Mouse (Mus musculus) heart, postnatal 0 days (tissue): ENCODE data around the gene Ctu2. TPM values are rescaled to one million over a fixed set of nuclear protein-coding genes. Genes with fewer than 3 reads are reported as not detected.

Experiments used
- ATAC-seq: fragments of 200-750 bp; cut with Nextera tagmentation; 2 replicates; pipeline ENCODE4 v1.8.0; 2017; ENCODE audit warnings: low read depth, moderate number of reproducible peaks, moderate library complexity; ENCODE audit not compliant: insufficient read depth
- DNase-seq: peaks from one replicate; pipeline ENCODE4 v3.0.0-alpha.2; 2016; ENCODE audit warnings: low spot score
- H3K27ac ChIP-seq: fragments of 300-500 bp; sonication (generic); 2 replicates; pipeline ENCODE4 v1.5.1; 2014; ENCODE audit warnings: low read depth, mild to moderate bottlenecking
- H3K27me3 ChIP-seq: fragments of 300-500 bp; sonication (generic); 2 replicates; pipeline ENCODE4 v1.6.1; 2014; ENCODE audit warnings: low read length, mixed read lengths; ENCODE audit not compliant: control insufficient read depth, insufficient read depth
- H3K36me3 ChIP-seq: fragments of 300-500 bp; sonication (generic); replicated peaks from 2 replicates; pipeline ENCODE4 v1.6.1; 2014; ENCODE audit warnings: low read length, mixed read lengths; ENCODE audit not compliant: control insufficient read depth, insufficient read depth
- H3K4me1 ChIP-seq: fragments of 300-500 bp; sonication (generic); 2 replicates; pipeline ENCODE4 v1.6.1; 2014; ENCODE audit warnings: antibody characterized with exemption; ENCODE audit not compliant: control insufficient read depth, insufficient read depth
- H3K4me2 ChIP-seq: fragments of 300-500 bp; sonication (generic); 2 replicates; pipeline ENCODE4 v1.6.1; 2014; ENCODE audit warnings: low read depth, mild to moderate bottlenecking, low read length, moderate library complexity
- H3K4me3 ChIP-seq: fragments of 300-500 bp; sonication (generic); 2 replicates; pipeline ENCODE4 v1.5.1; 2014; ENCODE audit warnings: low read depth, low read length
- H3K9ac ChIP-seq: fragments of 300-500 bp; sonication (generic); replicated peaks from 2 replicates; pipeline ENCODE4 v1.6.1; 2014; ENCODE audit warnings: low read depth, low read length, mixed read lengths
- H3K9me3 ChIP-seq: fragments of 300-500 bp; sonication (generic); replicated peaks from 2 replicates; pipeline ENCODE4 v1.6.1; 2016; ENCODE audit warnings: low read length; ENCODE audit not compliant: control insufficient read depth
- CTCF ChIP-seq: IDR thresholded peaks from 2 replicates; pipeline ENCODE4 v1.5.1; 2016; ENCODE audit warnings: antibody characterized with exemption, control low read depth, low read depth
- EP300 ChIP-seq: IDR thresholded peaks from 2 replicates; pipeline ENCODE4 v1.6.1; 2016; ENCODE audit warnings: antibody characterized with exemption, low read depth
- WGBS: fragments of 180-500 bp; shearing (Covaris S2); extraction: QIAGEN DNeasy Blood & Tissue Kit; methylation state at CpG from one replicate; pipeline ENCODE4 v1.1.7; 2014; 5-methylcytosine and 5-hydroxymethylcytosine counted together
- polyA plus RNA-seq: library from polyadenylated mRNA; unstranded; fragments of >200 nt; fragmentation: Nextera tagmentation; extraction: Ambion mirVana; gene quantifications from 2 replicates; pipeline ENCODE4 v1.2.1, GENCODE M21; 2015
- total RNA-seq: library from RNA; depleted of rRNA; stranded (reverse); fragments of >200 nt; gene quantifications from 2 replicates; pipeline ENCODE4 v1.2.3, GENCODE M21; 2014; ENCODE audit warnings: low replicate concordance

Gene Ctu2
- total and polyA plus RNA-seq, 2 experiments from 2014 or later: 24.3 to 28.4 TPM

DNA sequence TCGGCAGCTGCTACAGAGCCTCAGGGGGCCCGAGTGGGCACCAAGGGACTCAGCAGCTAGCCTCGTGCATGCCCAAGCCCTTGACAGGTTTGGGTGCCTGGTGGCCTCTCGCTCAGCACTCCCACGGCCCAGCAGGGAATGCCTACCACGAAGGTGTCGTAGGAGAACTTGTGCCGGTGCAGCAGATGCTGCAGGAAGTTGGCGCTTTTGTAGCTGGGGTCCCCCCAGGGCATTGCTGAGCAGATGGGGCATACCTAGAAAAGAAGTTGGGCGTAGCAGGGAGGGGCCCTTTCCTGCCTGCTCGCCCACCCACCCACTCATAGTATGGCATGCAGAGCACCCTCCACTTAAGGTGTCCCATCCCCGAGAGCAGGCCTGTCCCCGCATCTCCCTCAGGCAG lies 8.1 kb upstream of the Ctu2 start:
- Histone ChIP-seq H3K4me2 (no peak overlapping the region), H3K9me3 (no peaks in the 10 kb centered on the region), H3K36me3 (peaks cover 55% of the 10 kb centered on the region), H3K4me3 (no peak overlapping the region), H3K4me1 (no peaks in the 10 kb centered on the region; the same call in 1 of the 2 replicates), H3K9ac (no peak overlapping the region), H3K27ac (no peak overlapping the region), H3K27me3 (no peaks in the 10 kb centered on the region)
- no peak for DNase-seq
- no peak for TF ChIP-seq CTCF
- no peak for TF ChIP-seq EP300
- 88% methylated on average over 13 of the region's 13 CpGs for WGBS
- ATAC-seq: no peak

DNA sequence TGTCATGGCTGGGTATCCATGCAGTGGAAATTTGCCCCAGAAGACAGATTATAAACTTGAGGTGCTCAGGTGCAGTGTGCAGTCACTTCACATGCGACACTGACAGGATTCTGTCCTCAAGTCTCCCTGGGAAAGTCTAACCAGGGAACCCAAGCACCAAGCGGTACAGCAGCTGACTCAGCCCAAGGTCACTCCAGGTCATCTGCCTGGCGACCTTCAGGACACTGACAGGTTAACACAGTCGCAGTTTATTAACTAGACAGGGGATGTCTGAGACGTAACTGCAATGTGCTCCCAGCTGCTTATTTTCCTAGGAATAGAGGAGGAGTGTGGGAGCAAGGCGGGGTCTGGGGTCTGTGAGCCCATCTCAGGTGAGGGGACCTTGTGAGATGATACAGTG lies 6.5 kb upstream of the Ctu2 start:
- no peaks in the 10 kb centered on the region for H3K27me3 ChIP-seq
- H3K27ac ChIP-seq: no peak overlapping the region; the same call in 1 of the 2 replicates
- no peak overlapping the region for H3K4me3 ChIP-seq
- TF ChIP-seq EP300 (no peak), CTCF (no peak)
- H3K4me1 ChIP-seq: no peaks in the 10 kb centered on the region; the same call in 1 of the 2 replicates
- WGBS: 72% methylated on average over 6 of the region's 6 CpGs
- H3K9ac ChIP-seq: no peak overlapping the region
- no peak for ATAC-seq
- H3K9me3 ChIP-seq: no peaks in the 10 kb centered on the region
- no peak overlapping the region for H3K4me2 ChIP-seq
- peaks cover 59% of the 10 kb centered on the region for H3K36me3 ChIP-seq
- no peak for DNase-seq

DNA sequence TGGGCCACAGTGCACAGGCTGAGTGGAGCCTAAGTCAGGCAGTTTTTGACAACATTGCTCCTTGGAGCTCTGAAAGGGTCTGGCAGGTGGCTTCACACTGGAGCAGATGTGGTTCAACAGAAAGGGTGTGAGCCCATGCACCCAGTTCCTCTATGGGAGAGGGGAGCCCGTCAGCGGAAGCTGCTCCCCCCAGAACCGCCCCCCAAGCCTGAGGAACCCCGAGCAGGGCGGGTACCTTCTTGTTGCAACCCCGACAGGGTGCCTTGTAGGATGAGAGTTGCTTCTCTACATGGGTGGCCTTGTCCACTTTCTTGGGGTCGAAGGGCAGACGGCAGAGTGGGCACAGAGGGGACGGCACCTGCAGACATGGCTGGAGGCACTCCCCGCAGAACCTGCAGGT lies 6.0 kb upstream of the Ctu2 start:
- ATAC-seq: no peak

DNA sequence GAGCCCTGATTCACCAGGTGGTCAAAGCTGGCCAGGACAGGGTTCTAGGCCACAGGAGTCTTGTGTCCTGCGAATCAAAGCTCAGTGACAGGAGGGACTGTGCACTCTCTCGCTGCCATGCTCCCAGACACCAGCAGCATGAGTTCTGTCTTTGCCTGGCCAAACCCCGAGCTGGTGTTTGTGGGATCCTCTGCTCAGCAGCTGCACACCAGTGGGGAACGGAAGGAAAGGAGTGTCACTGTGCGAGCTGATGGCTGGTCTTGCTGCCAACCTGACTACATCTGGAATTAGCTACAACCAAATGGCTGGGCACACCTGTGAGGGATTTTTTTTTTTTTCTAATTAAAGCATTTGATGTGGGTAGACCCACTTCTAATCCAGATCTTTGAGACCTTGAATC lies 5.3 kb upstream of the Ctu2 start:
- Histone ChIP-seq H3K36me3 (peaks cover 54% of the 10 kb centered on the region), H3K4me1 (peaks cover 6% of the 10 kb centered on the region; the same call in 1 of the 2 replicates), H3K9me3 (no peaks in the 10 kb centered on the region), H3K4me2 (peak overlapping the region; percentile 3; the same call in 1 of the 2 replicates), H3K4me3 (peak overlapping the region; percentile 13; the same call in 1 of the 2 replicates), H3K27ac (peak overlapping the region; percentile 13; the same call in 1 of the 2 replicates), H3K9ac (no peak overlapping the region), H3K27me3 (no peaks in the 10 kb centered on the region)
- no peak for ATAC-seq
- 84% methylated on average over 5 of the region's 5 CpGs for WGBS
- TF ChIP-seq EP300 (no peak), CTCF (no peak)
- no peak for DNase-seq

More for the DNA sequence above, 6.0 kb upstream of the Ctu2 start:
- Histone ChIP-seq H3K36me3 (peaks cover 59% of the 10 kb centered on the region), H3K4me2 (peak overlapping the region; percentile 3; the same call in 1 of the 2 replicates), H3K27ac (peak overlapping the region; percentile 13; the same call in 1 of the 2 replicates), H3K27me3 (no peaks in the 10 kb centered on the region), H3K9me3 (no peaks in the 10 kb centered on the region), H3K9ac (no peak overlapping the region), H3K4me3 (peak overlapping the region; percentile 13; the same call in 1 of the 2 replicates), H3K4me1 (peaks cover 5% of the 10 kb centered on the region; the same call in 1 of the 2 replicates)
- DNase-seq: no peak
- no peak for TF ChIP-seq CTCF
- no peak for TF ChIP-seq EP300
- 84% methylated on average over 10 of the region's 10 CpGs for WGBS

DNA sequence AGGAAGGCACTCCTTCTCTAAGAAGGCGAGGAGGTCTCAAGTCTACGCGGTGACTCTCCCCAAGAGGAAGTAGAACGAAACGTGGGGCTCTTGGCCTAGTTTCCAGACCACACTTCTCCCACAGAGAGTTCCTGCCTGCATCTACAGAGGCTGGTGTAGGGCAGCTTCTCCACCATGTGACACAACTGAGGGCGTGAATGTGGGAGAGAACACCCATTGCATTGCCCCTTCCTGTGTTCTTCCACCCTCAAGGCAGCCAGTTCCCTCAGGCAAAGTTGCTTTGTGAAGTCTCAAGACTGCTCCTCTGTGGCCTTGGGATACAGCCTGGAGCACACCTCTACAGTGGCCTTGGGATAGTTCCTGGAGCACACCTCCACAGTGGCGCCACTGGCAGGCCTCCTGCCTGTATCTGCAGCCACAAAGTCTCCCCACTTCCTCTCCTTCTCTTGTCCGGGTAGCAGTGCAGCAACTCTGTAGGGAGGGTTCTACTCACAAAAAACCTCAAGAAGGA lies 2.0 kb upstream of the Ctu2 start:
- 83% methylated on average over 8 of the region's 8 CpGs for WGBS
- Histone ChIP-seq H3K4me2 (peak overlapping the region; percentile 81; the same call in 1 of the 2 replicates), H3K27ac (peak overlapping the region; percentile 11; the same call in 1 of the 2 replicates), H3K36me3 (peaks cover 40% of the 10 kb centered on the region), H3K4me3 (peak overlapping the region; percentile 92; the same call in 1 of the 2 replicates), H3K4me1 (peaks cover 11% of the 10 kb centered on the region; the same call in 1 of the 2 replicates), H3K27me3 (no peaks in the 10 kb centered on the region), H3K9me3 (no peaks in the 10 kb centered on the region), H3K9ac (no peak overlapping the region)
- TF ChIP-seq EP300: no peak
- no peak for TF ChIP-seq CTCF
- ATAC-seq (no peak), DNase-seq (no peak)
